In the genomic region with DNA sequence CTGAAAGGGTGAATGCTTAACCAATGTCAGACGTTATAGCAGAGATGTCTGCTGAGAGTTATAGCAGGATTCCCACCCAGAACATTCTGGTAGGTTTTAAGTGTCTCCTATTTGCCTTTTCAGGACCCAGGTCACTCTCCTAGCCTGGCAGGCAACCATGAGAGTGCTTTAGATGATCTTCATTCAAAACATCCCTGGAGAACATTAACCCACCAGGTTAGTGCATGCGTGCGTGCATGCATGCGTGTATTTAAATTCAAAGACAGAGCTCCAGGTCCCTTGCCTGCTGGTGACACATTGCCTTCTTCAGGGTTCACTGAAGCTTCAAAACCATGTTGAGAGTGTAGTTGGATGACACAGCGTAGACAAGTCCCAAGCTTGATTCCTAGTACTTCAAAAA, we compare ENCODE assay signal across 19 mouse cellular contexts. TPM values are rescaled to one million over a fixed set of nuclear protein-coding genes. Genes with fewer than 3 reads are reported as not detected.
"Had no signal": no experiment of that assay in that cellular context is flagged by ENCODE, and none has a peak within 500 bp of the region (broad histone marks: within the 10 kb centered on the region; RNA-seq: fewer than 3 reads in every experiment).

No protein-coding gene starts in this region.

- H3K4me1 ChIP-seq: liver, embryonic 13.5 days; midbrain, embryonic 12.5 days; midbrain, embryonic 15.5 days; neural tube, embryonic 12.5 days; neural tube, embryonic 15.5 days had no signal

- H3K27ac ChIP-seq: left cerebral cortex, adult 2 months; liver, embryonic 13.5 days; macrophage; midbrain, embryonic 12.5 days; midbrain, embryonic 15.5 days; neural tube, embryonic 12.5 days; neural tube, embryonic 15.5 days; stomach, postnatal 0 days had no signal

- ATAC-seq: intestine, embryonic 16.5 days; lung, postnatal 0 days; midbrain, embryonic 15.5 days had no signal

- H3K9ac ChIP-seq: liver, embryonic 13.5 days; lung, embryonic 14.5 days; midbrain, embryonic 12.5 days; midbrain, embryonic 15.5 days; neural tube, embryonic 12.5 days; neural tube, embryonic 15.5 days had no signal

- DNase-seq: layer of hippocampus, postnatal 36 days; liver, embryonic 13.5 days; right cerebral cortex, adult 18-20 months; right cerebral cortex, postnatal 14 days; right cerebral cortex, postnatal 4 days; thymus, adult 2 months; thymus, postnatal 14 days; thymus, postnatal 4 days had no signal

- H3K27me3 ChIP-seq: liver, embryonic 13.5 days; midbrain, embryonic 12.5 days; midbrain, embryonic 15.5 days; neural tube, embryonic 12.5 days; neural tube, embryonic 15.5 days had no signal

- H3K4me2 ChIP-seq: liver, embryonic 13.5 days; lung, embryonic 14.5 days; midbrain, embryonic 12.5 days; midbrain, embryonic 15.5 days; neural tube, embryonic 12.5 days; neural tube, embryonic 15.5 days had no signal

- H3K9me3 ChIP-seq: liver, embryonic 13.5 days; midbrain, embryonic 12.5 days; midbrain, embryonic 15.5 days; neural tube, embryonic 12.5 days; neural tube, embryonic 15.5 days had no signal

- H3K36me3 ChIP-seq: liver, embryonic 13.5 days; midbrain, embryonic 12.5 days; midbrain, embryonic 15.5 days; neural tube, embryonic 12.5 days; neural tube, embryonic 15.5 days had no signal

- H3K4me3 ChIP-seq: left cerebral cortex, adult 2 months; liver, embryonic 13.5 days; midbrain, embryonic 12.5 days; midbrain, embryonic 15.5 days; neural tube, embryonic 12.5 days; neural tube, embryonic 15.5 days had no signal

RNA-seq across cellular contexts. Expression of gene Aox1, which starts 35.4 kb away (rescaled TPM):
- polyA plus RNA-seq: limb, embryonic 11.5 days had no signal

RNA-seq across cellular contexts. Expression of gene Aox3, which starts 47.8 kb away (rescaled TPM):
- polyA plus RNA-seq: macrophage had no signal
